In genomic region chr1:34104846-34105245, GRCm38 (mm10) we compare ENCODE assay signal across 14 mouse cellular contexts.
DNase-seq lines count a peak whose midpoint lies in the region; ATAC-seq lines count a peak whose summit lies in the region.
"Had no signal": no experiment of that assay in that cellular context is flagged by ENCODE, and none has a peak within 500 bp of the region (broad histone marks: within the 10 kb centered on the region; RNA-seq: fewer than 3 reads in every experiment).

No protein-coding gene starts in this region.

- H3K27ac ChIP-seq in heart, embryonic 15.5 days, result peak overlapping the region; percentile 42; the same call in 1 of the 2 replicates
- no peak overlapping the region for H3K27ac ChIP-seq in liver, embryonic 13.5 days
- H3K27ac ChIP-seq in limb, embryonic 13.5 days, result no peak overlapping the region

- H3K9ac ChIP-seq in heart, embryonic 15.5 days, result no peak overlapping the region
- H3K9ac ChIP-seq in liver, embryonic 13.5 days, result no peak overlapping the region
- no peak overlapping the region; the same call in 1 of the 2 replicates for H3K9ac ChIP-seq in limb, embryonic 13.5 days
- H3K9ac ChIP-seq: lung, embryonic 14.5 days had no signal

- intact Hi-C loops in heart, postnatal 10 days (cut with DNase I), result loop anchor here (5.0 kb wide), 1 partner anchor 43 kb away; no protein-coding TSS in a partner anchor

- H3K27me3 ChIP-seq in heart, embryonic 15.5 days, result no peaks in the 10 kb centered on the region
- no peaks in the 10 kb centered on the region for H3K27me3 ChIP-seq in liver, embryonic 13.5 days
- H3K27me3 ChIP-seq in limb, embryonic 13.5 days, result no peaks in the 10 kb centered on the region
- H3K27me3 ChIP-seq: CH12.LX had no signal

- DNase-seq in embryo, embryonic 11 days, result peak; percentile 28
- no peak for DNase-seq in embryo, embryonic 9.5 days (ENCODE audit: extremely low spot score)
- DNase-seq in heart, postnatal 10 days, result no peak
- DNase-seq in liver, embryonic 13.5 days, result no peak
- DNase-seq in liver, result no peak
- DNase-seq: cerebellum, adult 11-12 months; lung, embryonic 14.5 days had no signal

- H3K36me3 ChIP-seq in heart, embryonic 15.5 days, result no peaks in the 10 kb centered on the region
- H3K36me3 ChIP-seq in liver, embryonic 13.5 days, result no peaks in the 10 kb centered on the region
- H3K36me3 ChIP-seq in limb, embryonic 13.5 days, result no peaks in the 10 kb centered on the region
- H3K36me3 ChIP-seq: hindbrain, embryonic 10.5 days had no signal

- H3K4me3 ChIP-seq in heart, embryonic 15.5 days, result no peak overlapping the region
- no peak overlapping the region for H3K4me3 ChIP-seq in liver, embryonic 13.5 days (replicated peaks)
- no peak overlapping the region for H3K4me3 ChIP-seq in limb, embryonic 13.5 days
- H3K4me3 ChIP-seq: hindbrain, embryonic 10.5 days had no signal

- 19% methylated on average over 8 of the region's 8 CpGs for WGBS in heart, embryonic 15.5 days
- WGBS in liver, embryonic 13.5 days (ENCODE audit: insufficient replicate concordance), result 26% methylated on average over 8 of the region's 8 CpGs
- 10% methylated on average over 8 of the region's 8 CpGs for WGBS in limb, embryonic 13.5 days

- 0 out of 2 replicates have a peak overlapping the region, but pooled peaks have one; percentile 28 for H3K4me2 ChIP-seq in heart, embryonic 15.5 days
- H3K4me2 ChIP-seq in liver, embryonic 13.5 days, result no peak overlapping the region
- H3K4me2 ChIP-seq in limb, embryonic 13.5 days (replicated peaks), result 0 out of 2 replicates have a peak overlapping the region, but pooled peaks have one; percentile 11
- H3K4me2 ChIP-seq: lung, embryonic 14.5 days had no signal

- H3K4me1 ChIP-seq in heart, embryonic 15.5 days (replicated peaks), result peaks cover 38% of the 10 kb centered on the region
- H3K4me1 ChIP-seq in liver, embryonic 13.5 days (replicated peaks), result peaks cover 10% of the 10 kb centered on the region
- H3K4me1 ChIP-seq in limb, embryonic 13.5 days, result peaks cover 38% of the 10 kb centered on the region

- 0 out of 2 replicates have a peak, but pooled peaks cover 2% of the 10 kb centered on the region for H3K9me3 ChIP-seq in heart, embryonic 15.5 days (replicated peaks)
- H3K9me3 ChIP-seq in liver, embryonic 13.5 days (replicated peaks), result no peaks in the 10 kb centered on the region
- H3K9me3 ChIP-seq in limb, embryonic 13.5 days, result 0 out of 2 replicates have a peak, but pooled peaks cover 5% of the 10 kb centered on the region

- ATAC-seq in heart, embryonic 15.5 days (replicated peaks; ENCODE audit: insufficient number of reproducible peaks, insufficient read depth, low FRiP score, low read depth), result no peak
- ATAC-seq in liver, embryonic 13.5 days (ENCODE audit: low read depth), result 0 out of 2 replicates have a peak, but pooled peaks have one; percentile 26
- ATAC-seq in limb, embryonic 13.5 days (ENCODE audit: low FRiP score, low read depth), result no peak
- ATAC-seq in erythroblast, adult 5-6 weeks (replicated peaks; ENCODE audit: low FRiP score, poor library complexity, severe bottlenecking), result no peak
- ATAC-seq: forebrain, embryonic 14.5 days; midbrain, embryonic 16.5 days had no signal
